Mouse (Mus musculus): ENCODE results near the gene Hsd17b2.

The Hsd17b2 gene

DNA sequence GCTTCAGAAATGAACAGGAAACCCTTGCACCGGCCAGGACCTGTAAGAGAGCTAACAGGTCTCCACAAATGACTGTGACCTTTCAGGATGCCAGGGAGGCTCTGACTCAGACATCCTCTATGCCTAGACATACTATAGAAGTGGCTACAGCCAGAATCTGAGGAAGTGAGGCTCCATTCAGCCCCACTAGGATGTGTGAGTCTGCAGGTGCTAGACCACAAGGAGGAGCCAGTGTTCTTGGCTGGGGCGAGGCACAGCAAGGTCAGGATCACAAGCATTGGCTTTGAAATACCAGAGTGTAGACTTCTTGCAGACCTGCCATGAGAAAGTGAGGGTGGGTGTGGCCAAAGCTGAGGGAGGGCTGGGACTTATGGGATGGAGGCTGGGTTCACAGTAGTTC lies 70.9 kb downstream of the Hsd17b2 start:
- peak; percentile 62 for DNase-seq (ENCODE audit: low spot score)

DNA sequence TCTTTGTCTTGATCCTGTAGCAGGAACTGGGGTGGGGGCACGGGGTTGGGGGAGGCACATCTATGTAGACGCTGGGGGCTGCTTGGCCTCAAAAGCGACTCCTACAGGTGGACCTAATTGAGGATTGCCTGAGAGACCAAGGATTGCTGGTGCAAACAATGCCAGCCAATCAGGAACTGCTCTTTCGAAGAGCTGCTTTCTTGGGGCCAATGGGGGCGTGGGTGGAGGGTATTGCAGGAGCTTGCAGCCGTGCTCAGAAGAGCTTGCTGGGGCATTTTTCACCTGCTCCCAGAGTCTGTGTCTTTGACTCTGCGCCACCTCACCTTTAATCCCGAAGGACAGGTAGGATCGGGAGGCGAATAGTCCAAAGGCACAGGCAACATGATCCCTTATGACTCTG lies 73.9 kb downstream of the Hsd17b2 start:
- no peak for DNase-seq (ENCODE audit: low spot score)

DNA sequence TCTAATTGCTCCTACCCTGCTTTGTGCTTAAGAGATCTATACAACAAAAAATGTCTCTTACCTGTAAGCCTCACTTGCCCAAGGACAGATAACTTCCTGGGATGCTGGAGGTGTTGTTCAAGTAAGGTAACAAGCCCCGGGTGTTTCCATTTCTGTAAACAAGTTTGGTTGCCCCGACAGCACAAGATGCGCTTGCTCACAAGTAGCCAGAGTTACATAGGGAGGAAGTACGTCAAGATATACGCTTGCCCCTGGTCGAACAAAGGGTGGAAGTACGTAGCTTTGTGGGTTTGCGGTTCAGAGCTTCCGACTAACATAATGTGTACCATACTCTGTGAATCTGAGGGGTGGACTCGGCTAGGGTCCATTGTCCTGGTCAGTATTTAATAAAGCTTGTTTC lies 74.4 kb downstream of the Hsd17b2 start:
- no peak for DNase-seq (ENCODE audit: low spot score)

DNA sequence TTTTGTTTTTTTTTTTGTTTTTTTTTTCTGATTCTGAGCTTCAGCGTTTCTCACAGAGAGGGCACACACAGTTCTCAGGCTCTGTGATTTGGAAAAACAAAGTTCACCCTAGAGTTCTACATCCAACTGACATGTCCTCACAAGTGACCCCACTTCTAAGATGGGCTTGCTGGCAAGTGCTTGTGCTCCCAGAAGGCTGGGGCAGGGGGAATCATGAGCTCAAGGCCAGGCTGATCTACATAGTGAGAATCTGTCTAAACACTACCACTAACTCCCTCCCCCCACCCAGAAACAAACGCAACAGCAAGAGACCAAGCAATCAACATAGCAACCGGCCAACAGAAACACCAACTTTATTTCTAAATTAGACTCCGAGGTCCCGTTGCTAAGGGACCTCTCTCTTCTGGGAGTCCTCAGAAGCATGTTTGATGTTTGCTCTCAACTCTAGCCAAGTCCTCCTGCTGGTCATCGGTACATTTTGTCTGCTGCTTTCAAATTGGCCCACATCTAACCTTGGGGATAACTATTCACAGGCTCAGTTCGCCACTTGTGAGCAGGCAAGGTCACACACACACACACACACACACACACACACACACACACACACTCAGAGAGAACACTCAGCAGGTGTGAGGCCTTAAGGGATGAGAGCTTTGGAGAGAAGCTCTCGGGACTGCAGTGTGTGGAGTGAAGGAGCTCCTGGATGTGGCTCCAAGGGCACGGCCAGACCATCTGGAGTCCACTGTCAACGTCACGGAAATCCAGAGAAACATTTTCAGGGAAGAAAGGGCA lies 77.0 kb downstream of the Hsd17b2 start:
- DNase-seq (ENCODE audit: low spot score): no peak

DNA sequence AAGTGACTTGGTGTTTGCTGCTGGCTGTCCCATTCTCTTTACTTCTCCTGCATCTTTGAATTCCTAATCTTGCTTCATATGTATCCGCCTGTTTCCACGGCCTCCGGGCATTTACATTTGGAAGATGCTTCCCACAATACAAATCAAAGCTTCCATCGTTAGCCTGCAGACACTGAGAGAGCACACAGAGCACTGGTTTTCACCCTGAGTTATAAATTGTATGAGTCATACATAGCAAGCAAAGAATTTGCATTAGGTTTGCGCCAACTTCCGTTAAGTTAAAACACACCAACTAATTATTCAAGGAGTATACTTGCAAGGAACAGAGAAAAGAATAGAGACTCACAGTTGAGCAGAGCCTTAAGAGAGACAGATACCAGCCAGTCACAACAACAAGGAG lies 77.6 kb downstream of the Hsd17b2 start:
- no peak for DNase-seq (ENCODE audit: low spot score)

DNA sequence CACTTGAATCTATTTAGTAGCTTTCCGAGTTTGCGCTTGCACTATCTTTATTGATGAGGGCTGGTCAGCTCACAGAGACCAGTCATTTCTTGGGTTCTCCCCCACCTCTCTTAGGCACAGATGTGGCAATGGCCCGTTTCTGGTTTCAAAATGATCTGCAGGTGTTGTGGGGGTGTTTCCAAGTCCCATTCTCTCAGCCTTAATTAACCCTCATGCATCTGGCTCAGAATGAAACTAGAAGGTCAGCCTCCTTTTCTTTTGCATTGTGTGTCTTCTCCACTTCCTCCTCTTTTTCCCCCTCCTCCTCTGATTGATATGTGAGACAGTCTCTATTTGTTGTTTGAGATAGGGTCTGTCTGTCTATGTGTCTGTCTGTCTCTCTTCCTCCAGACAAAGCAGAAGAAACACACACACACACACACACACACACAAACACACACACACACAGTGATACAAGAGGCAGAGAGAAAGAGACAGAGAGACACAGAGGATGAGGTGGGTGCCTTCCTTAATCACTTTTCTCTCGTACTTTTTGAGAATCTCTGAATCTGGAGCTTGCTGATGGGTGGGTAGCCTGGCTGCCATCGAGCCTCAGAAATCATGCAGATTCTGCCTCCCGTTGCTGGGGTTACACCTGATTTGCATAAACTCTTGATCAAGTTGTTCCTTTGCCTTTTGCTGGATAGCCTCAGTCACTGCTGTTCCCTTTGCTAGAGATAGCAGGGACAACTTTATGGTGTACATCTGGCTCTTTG lies 79.8 kb downstream of the Hsd17b2 start:
- no peak for DNase-seq (ENCODE audit: low spot score)

DNA sequence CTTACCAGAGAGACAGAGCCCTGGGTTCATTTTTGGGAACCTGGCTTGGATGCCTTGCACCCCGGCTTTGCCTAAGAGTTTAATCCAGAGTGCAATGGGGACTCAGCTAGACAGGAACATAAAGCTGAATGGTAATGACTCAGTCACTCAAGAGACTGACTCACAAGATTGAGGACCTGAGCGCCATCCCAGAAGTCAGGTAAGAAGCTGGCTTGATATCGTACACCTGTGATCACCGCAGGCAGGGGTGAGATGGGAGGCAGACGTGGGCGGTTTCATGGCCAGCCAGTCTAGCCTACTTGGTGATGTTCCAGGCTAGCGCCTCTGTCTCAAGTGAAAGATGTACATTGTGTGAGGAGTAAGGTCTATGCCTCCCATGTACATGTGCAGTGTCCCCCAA lies 81.3 kb downstream of the Hsd17b2 start:
- DNase-seq (ENCODE audit: low spot score): no peak

DNA sequence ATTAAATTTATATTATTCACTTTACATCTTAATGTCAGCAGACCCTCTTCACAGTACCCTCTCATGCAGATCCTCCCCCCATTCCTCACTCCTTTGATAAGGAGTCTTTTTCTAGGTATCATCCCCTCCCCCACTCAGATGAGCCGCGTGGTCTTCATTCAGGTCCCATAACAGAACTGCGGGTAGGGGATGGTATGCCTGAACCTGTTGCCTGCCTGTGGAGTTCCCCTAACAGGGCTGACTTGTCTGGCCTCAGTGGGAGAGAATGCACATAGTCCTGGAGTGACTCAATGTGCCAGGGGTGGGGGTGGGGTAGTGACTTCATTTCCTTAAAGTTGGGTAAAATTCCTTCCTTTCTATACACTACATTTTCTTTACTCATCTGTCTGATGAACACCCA lies 84.7 kb downstream of the Hsd17b2 start:
- DNase-seq (ENCODE audit: low spot score): no peak

DNA sequence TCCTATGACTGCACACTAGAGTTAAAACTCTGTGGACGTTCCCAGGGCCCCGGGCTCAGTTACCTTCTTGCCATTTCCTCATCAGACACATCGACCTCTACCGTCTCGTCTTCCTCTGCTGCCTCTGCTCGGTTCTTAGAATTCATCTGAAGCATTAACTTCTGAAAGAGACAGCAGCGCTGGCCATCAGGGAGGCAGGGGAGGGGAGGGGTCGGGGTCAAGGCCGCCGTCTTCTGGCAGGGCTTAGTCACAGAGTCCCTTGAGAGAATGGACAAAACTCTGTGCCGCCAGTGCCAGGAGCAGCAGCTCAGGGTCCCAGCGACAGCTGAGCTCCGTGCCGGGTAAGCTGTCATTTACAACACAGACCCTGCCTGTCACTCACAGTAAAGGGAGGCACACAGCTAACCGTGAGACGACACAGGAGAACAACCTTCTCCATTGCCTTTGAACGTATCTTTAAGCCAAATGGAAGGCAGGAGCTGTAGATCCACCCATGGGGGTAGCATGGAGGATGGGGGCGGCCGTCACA lies 91.0 kb downstream of the Hsd17b2 start:
- no peak for DNase-seq (ENCODE audit: low spot score)

DNA sequence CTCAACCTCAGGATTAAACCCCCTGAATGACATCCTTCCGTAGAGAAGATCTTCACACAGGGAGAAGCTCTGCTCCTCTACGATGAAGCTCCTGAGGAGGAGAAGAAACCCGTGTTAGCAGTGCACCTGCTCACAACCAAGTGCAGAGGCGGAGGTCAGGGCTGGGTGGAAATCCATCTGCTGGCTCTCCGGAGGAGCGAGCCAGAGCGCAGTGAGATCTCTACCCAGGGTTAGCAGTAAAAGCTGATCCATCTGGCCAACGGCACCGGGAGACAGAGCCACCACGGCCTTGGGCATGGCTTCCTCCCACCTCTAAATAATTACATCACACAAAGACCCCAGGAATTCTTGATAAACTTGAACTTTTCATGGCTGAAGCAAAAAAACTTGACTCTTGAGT lies 92.9 kb downstream of the Hsd17b2 start:
- no peak for DNase-seq (ENCODE audit: low spot score)

DNA sequence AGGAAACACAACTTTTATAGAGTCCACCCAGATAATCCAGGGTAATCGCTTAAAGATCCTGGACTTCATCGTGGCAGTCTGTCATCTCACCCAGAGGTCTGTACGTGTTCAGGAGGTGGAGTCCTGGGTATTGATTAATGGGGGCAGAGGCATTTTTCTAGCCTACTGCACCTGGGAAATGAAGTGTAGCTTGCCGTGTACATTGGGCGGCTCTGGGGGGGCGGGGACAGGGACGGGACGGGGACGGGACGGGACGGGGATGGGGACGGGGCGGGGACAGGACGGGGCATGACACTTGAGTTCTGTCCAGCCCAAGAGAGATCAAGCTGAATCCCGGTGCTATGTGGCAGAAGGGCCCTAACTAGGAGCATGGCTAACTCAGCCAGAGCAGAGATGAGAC lies 94.8 kb downstream of the Hsd17b2 start:
- DNase-seq (ENCODE audit: low spot score): no peak

DNA sequence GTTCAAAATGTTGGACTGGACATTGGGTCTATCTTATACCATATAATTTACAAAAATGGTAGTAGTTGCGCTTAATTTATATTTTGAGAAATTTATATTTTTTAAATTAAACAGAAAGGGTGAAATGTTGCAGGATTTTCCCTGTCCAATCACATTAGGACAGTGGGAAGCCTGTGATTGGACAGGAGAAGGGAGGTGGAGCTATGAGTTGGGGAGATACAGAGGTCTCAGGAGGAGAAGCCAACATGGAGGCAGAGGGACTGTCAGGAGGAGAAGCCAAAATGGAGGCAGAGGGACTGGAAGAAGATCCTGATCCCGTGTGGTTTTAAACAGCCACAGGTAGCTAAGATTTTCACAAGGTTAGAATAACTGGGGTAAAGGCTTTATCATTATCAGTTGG lies 96.4 kb downstream of the Hsd17b2 start:
- no peak for DNase-seq (ENCODE audit: low spot score)

DNA sequence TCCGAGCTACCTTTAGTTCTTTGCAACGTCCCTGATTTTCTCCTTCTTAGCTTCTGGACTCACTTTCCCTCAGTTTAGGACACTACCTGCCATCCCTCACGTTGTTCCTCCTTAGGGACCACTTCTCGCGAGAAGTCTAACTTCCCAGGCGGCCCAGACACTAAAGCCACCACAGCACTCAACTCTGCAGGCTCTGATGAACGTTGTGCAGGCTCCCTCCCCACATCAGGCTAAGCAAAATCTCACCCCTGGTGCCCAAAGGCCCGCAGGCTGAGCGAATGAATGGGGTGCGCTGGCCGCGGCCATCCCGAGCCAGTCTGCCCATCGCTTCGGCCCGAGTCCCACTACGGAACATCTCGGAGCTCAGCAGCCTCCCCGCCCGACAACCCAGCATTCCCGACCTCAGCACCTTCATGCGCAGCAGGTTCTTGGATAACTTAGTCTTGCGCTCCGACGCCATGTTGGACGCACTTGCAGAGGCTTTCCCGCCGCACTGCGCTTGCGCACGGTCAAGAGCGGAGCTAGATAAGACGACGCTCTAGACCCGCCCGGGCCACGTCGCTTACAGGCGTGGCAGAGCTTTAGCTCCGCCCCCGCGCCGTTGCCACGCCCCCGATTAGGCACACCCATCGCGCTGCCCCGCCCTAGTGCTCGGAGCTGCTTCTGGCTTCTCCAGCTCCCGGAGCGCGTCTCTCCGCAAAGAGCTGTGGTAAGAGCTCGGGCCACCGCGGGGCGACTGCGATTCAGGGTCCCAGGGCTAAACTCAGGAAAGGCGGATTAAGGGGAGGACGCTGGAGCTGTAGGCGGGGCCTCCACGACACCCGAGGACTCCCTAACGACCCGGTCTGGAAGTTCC lies 100.0 kb downstream of the Hsd17b2 start, which contains the start of gene Mphosph6:
TSS of gene Mphosph6 (minus strand) at position 501 of the 856 bp plus-strand sequence.
- DNase-seq (ENCODE audit: low spot score): peak; percentile 99

DNA sequence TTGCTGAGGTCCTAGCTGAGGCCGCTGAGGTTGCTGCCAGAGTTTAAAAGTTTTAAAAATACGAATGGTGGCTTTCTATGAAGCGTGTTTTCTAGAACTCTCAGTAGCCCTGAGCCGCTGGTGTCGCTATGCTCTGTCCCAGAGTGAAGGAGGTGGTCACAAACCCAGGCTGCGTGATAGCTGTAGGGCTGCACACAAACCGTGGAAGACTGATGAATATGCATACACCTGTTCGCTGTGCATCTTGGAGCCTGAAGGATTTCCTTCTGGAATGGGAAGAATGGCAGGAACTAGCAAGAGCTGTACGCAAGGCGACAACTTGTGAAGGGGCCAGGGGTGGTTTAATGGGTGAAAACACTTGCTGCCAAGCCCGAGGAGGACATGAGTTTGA lies 100.6 kb downstream of the Hsd17b2 start:
- no peak for DNase-seq (ENCODE audit: low spot score)

DNA sequence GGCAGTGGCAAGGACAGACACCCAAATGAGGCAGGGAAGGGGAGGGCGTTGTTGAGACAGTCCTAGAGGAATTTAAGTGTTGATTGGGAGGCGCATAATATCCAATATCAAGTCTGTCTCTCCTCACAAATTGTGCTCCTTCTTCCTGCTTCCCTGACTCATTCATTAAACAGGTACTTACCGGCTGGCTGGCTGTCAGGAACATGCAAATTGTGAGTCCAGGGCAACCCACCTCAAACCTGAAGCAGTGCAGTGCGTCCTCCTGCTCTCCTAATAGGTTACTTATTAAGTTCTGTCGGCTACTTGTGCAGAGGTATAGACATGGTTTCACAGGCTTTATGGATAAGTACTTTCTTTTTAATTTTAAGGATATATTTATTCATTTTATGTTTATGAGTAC lies 103.7 kb downstream of the Hsd17b2 start:
- DNase-seq (ENCODE audit: low spot score): no peak

All from testis, postnatal 10 days (tissue).